Mouse (Mus musculus): Measurements from ENCODE around the gene Jarid2.

- TF ChIP-seq CTCF (IDR thresholded peaks at IDR 0.05; ENCODE audit: borderline replicate concordance, insufficient read depth, low read depth, low read length): no peak
- no peak for TF ChIP-seq POLR2A (IDR thresholded peaks at IDR 0.05; ENCODE audit: borderline replicate concordance, insufficient read depth, low read length)
These were observed at the start of gene Jarid2 for GRCm38 (mm10) chr13:44729424-44729971.

All from cerebellum, adult 2 months (tissue).